Mouse (Mus musculus) embryo, embryonic 10 days (tissue): ENCODE measurements around the gene Arhgap30.

Experiments used
- DNase-seq: peaks from one replicate; pipeline ENCODE4 v3.0.0-alpha.2; 2015; ENCODE audit warnings: low spot score

The Arhgap30 gene

DNA sequence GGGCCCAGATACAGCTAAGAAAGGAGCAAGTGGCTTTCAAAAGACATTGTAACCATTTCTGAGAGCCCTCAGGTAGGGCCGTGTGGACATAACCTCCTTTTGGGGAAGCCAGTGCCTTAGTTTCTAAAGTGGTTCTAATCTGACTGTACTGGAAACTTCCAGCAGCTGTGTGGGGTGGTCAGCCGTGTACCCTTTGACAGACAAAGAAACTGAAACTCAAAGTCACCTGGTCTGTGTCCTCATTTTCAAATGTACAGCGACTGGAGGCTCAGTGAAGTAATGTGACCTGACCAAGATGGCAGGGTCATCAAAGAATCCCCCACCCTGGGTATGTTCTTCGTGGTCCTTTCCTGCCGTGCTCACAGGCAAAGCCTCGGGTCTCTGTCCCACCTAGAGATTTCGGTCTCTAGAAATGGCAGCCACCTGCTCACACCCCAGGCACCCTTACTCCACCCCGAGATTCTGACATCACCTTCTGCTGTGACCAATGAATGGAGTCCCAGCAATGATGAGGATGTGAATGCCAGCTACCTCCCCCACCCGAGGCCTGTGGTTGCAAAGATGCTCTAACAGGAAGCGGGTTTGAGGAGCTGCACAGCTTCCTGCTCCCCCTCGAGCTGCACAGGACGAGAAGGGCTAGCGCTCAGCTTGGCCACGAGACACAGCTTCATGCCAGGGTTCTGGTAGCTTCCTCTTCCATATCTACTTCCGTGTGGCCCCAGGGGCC lies at the start of gene Arhgap30:
Arhgap30 (plus strand) TSS at position 579 of the 727 bp plus-strand sequence.
- no peak for DNase-seq

- DNase-seq, result no peak
Observed at GRCm38 (mm10) chr1:171342262-171343207, 46.2 kb upstream of the Arhgap30 start.

DNA sequence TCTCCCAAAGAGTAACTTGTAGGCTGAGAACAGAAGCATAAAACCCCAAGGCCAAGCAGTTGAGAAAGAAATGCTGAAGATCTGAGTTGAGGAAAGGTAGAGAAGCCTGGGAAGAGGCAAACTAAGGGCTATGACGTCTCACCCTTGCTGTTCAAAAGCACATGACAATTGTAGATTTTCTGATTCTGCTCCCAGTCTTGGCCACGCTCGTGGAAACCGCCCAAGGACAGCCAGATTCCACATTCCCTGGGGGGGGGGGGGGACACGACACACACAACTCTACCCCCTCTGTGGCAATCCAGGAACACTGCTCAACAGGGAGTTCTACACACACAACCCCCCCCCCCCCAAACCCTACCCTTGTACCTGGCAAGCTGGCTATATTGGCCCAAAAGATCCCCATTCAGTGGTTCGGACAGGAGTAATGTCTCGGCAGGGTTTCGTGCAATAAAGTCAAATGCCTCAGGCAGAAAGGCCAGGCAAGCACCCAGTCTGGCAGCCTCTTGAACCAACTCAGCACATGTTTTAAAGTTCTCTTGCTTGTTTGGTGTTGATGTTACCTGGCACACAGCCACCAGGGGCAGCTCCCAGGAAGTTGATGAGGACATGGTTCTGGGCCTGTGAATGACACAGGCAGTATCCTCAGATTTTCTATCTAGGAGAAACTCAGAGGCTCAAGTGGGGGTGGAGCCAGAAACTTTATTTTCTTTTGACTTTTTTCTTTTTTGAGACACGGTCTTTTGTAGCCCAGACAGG lies 44.7 kb upstream of the Arhgap30 start:
- no peak for DNase-seq

- DNase-seq, result no peak
Observed at GRCm38 (mm10) chr1:171344715-171345114, 44.0 kb upstream of the Arhgap30 start.

DNA sequence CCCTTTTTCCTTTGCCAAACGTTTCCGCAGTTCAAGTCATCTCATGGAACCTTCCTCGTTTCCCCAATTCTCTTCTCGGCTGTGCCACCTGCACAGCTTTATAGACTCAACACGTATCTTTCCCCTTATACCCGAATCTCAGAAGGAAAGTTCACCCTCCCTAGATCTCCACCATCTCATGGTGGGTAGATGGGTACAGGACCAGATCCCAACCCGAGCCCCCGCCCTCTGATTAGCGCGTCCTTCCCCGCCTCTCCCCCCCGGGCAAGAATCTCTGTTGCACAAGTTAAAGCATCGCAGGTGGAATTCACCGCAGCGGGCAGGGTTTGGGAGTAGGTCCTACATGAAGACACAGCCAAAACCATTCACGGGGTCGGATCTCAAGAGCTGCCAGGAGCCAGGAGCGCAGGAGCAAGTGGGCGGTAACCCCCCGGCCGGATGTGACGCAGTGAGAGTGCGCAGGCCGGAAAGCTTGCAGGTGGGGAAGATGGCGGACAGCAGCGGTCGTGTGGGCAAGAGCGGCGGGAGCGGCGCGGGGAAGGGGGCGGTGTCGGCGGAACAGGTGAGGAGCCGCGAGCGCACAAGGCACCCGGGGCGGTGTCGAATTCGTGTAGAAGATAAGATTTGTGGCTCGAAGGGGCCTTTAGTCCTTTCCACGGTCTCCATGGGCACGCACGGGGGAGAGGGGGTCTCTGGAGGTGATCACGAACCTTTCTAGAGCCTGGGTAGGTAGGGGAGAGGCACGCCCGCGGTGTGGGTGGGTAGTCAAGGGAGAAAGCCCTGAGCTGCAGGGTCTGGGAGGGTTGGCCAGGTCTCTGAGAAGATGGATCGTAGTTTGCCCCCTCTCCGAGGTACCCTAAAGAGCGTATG lies 43.3 kb upstream of the Arhgap30 start, which contains the start of the genes Nit1 and Pfdn2:
Nit1 (minus strand) TSS at position 422 of the 870 bp plus-strand sequence.
Pfdn2 (plus strand) TSS at position 446 of the 870 bp plus-strand sequence.
- peak; percentile 97 for DNase-seq

DNA sequence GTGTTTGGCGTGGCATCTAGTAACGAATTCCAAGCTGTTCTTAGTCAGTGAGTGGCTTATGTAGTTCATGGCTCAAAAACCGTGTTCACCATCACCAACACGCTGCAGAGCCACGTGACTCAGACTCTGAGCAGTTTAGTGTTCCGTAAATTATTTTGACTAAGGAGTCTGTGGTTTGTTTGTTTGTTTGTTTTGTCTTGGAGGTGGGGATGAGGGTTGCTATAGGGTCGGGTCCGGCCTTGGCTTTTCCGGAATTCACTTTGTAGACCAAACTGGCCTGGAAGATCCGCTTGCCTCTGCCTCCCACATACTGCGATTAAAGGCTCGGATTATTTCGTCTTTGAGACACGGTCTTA lies 42.7 kb upstream of the Arhgap30 start:
- DNase-seq, result peak; percentile 27

DNA sequence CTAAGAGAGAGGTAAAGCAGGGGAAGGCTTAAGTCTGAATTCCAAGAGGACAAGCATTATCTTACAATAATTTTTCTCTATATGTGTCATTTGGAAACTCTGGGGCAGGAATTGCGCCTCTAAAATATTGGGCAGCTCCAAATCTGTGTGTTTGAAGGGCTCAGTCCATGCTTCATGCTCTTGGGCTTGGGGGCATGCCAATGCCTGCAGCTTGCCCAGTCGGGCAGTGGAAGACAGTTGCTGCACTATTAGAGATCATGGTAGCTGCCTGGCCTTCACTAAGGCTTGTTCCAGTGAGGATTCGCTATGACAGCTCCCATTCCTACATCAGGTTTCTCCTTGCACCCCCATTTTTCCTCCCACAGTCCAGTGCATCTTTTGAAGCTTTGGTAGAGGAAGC lies 40.1 kb upstream of the Arhgap30 start:
- DNase-seq, result no peak

DNA sequence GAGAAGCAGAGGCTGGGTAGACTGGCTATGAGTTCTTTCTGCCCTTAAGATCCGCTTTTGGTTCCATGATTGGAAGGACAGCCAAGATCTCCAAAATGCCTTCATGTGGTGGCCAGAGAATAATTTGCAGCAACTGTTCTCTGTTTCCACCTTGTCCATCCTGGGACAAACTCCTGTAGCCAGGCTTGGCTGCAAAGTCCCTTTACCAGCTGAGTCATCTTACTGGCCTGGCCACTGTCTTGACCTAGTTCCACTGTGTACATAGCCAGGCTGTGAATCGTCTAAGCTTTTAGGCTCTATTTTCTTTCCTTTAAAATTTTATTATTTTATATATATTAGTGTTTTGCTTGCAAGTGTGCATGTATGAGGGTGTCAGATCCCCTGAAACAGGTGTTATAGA lies 39.5 kb upstream of the Arhgap30 start:
- DNase-seq, result no peak

DNA sequence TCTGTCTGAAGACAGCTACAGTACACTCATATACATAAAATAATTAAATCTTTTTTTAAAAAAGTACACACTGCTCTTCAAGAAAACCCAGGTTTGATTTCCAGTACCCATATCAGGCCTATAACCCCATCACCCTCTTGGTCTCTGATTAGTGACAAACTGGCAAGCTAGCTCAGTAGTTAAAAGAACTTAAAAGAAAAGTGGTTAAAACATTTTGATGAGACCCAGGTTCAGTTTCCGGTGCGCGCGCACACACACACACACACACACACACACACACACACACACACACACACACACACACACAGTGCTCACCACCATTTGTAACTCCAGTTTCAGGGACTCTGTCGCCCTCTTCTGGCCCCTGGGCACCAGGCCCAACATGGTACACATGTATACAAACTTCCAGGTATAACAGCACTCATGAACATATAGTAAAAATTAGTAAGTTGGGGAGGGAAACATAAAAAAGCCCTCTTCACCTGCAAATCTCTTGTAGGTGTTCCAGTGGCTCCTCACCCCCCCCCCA lies 32.9 kb upstream of the Arhgap30 start:
- peak; percentile 41 for DNase-seq

GRCm38 (mm10) chr1:171356814-171357213 lies 31.9 kb upstream of the Arhgap30 start:
- no peak for DNase-seq

DNA sequence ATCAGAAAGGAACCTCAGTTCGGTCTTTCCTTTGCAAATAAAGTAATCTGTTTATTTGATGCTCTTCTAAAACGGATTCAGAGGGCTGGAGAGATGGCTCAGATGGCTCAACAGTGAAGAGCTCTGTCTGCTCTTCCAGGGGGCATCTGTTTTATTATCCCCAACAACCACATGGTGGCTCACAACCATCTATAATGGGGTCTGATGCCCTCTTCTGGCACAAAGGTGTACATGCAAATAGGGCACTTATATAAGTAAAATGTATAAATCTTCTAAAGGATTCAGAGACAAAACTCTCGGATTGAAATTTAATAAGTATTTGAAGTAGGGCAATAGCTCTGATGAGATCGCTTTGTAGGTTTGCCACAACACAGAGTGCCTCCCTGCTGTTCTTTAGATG lies 30.3 kb upstream of the Arhgap30 start:
- peak; percentile 61 for DNase-seq

GRCm38 (mm10) chr1:171360253-171360652 lies 28.5 kb upstream of the Arhgap30 start:
- DNase-seq, result no peak

DNA sequence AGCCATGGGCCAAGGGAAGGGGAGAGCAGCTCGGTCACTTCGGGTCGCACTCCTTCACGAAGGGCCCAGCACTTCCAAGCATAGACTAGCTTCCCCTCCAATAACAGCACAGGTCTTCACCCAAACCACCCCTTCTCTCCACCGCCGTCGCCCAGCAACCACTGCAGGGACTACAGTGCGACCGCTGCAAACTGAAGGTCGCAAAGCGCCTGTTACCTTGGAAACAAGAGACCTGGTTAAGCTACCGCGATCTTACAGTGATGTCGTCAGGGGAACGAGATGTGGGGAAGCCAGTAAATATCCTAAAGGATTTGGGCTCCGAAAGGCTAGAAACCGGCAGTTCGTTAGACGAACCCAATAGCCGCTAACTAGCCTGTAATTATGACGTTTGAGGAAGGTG lies 28.1 kb upstream of the Arhgap30 start, which contains the start of gene Klhdc9:
Klhdc9 (minus strand) TSS at position 143 of the 400 bp plus-strand sequence.
- DNase-seq, result peak; percentile 98

DNA sequence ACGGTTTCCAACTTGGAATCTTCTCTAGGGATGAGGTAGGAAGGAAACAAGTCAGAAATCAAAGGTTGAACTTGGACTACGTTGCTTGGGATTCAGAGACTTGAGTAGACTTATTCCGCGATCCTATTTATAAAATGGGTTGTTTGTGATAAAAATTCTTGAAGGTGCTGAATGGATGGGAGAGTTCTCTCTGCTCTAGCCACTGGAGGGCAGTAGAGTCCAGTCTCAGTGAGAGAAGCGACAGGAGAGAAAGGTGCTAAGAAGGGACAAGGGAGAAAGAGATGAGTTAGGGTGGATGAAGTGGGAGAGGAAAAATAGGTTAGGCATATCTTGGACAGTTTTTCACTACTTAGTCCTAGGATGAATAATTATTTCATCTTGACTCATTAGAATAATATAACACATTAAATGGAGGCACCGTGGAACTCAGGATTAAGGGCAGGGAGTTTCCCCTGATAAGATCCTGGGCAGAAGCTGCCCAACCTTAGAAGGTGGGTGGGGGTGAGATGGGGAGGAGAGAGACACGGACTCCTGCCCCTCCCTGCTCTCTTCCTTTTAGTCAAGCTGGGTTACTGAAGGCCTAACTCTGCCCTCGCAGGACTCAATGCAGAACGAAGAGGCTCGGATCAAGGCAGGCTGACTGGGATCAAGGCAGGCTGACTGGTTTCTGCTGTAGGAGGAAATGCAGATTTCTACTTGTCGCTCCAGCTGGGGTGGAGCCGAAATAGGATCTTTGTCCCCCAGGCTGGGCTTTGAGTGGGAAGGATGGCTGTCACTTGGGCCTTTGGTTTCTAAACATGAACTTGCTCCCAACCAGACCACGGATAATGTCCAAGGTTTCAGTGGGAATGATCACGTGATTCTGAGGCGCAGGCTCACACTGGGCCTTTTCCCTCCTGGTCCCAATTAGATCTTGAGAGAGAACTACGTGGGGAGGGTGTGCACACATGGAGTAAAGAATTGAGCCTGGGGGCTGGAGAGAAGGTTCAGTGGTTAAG lies 27.3 kb upstream of the Arhgap30 start:
- peak; percentile 90 for DNase-seq

- DNase-seq, result no peak
Observed at GRCm38 (mm10) chr1:171365934-171366333, 22.8 kb upstream of the Arhgap30 start.

- no peak for DNase-seq
Observed at GRCm38 (mm10) chr1:171369845-171370556, 18.8 kb upstream of the Arhgap30 start, which contains the start of gene Nectin4. Gene Nectin4 (plus strand): TSS chr1:171370099.

DNA sequence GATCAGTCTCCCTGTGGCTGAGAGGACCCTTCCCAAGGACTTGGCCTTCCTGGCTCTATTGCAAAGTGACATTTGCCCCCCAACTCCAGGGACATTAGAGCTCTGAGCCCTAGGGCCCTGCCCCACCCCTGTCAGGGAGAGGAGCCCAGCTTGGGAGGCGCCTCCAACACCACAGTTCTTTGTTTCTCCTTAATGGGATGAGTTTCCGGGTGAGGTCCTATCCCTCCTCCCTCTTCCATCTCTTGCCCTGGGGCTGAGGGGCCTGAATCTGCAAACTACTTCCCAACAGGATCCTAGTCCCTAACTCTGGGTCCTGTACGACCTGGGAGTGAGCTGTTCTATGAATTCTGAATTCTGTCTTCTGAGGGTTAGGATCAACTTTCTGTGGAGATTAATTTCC lies 15.9 kb upstream of the Arhgap30 start:
- DNase-seq, result no peak

GRCm38 (mm10) chr1:171373946-171374345 lies 14.8 kb upstream of the Arhgap30 start:
- no peak for DNase-seq

DNA sequence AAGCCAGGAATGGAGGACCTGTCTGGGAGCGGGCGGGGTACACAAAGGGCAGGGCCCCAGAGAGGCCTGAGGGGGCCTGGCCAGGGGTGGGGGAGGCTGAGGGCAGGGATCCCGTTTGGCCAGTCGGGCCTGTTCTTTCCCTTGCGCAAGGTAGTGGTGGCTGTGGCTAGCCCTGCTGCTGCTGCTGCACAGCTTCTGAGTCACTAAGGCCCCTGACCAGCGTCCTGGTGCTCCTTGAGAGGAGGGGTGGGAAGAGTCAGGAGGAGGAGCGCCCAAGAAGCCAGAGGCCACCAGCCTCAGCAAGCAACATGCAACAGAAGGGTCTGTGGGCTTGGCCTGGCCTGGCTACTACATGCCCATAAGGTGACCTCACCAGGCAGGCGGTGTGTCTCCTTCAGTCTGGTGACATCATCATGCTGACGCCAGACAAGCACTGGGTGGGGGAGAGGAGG lies 13.1 kb upstream of the Arhgap30 start:
- DNase-seq, result no peak
